Mouse (Mus musculus): ENCODE data around the gene Gng2.

GRCm38 (mm10) chr14:19836289-19836688 lies 141.1 kb downstream of the Gng2 start:
- TF ChIP-seq CTCF (IDR thresholded peaks at IDR 0.05; ENCODE audit: low read depth), result no peak
- no peak for TF ChIP-seq EP300 (IDR thresholded peaks at IDR 0.05; ENCODE audit: low read depth)

Data from liver, postnatal 0 days (tissue).